Mouse (Mus musculus) Patski (cell line): ENCODE measurements around the gene Rerg. TPM values are rescaled to one million over a fixed set of nuclear protein-coding genes. Genes with fewer than 3 reads are reported as not detected.

Source experiments
- ATAC-seq: fragments of 100-300 bp; one replicate; pipeline ENCODE4 v1.8.0; 2021
- CTCF ChIA-PET: fragments of 350-600 bp; sonication (Branson Sonifier 250); formaldehyde crosslinking; loops from one replicate; lab custom pipeline; 2022; ENCODE audit warnings: inconsistent platforms; lab: Charles Lee
- POLR2A ChIA-PET: fragments of 350-600 bp; sonication (Branson Sonifier 250); formaldehyde crosslinking; loops from one replicate; lab custom pipeline; 2022; ENCODE audit warnings: antibody characterized with exemption, inconsistent platforms; lab: Charles Lee
- DNase-seq: peaks from one replicate; pipeline ENCODE4 v3.0.0-alpha.2; 2011; ENCODE audit warnings: low read depth, low spot score
- H3K27me3 ChIP-seq: fragments of 371-371 bp; one replicate; pipeline ENCODE4 v1.5.1; 2021
- CTCF ChIP-seq: fragments of 100-300 bp; IDR thresholded peaks from one replicate; pipeline ENCODE4 v1.5.1; 2021
- in situ Hi-C: fragments of 300-500 bp; cut with MboI; formaldehyde crosslinking; loops from 3 replicates; pipeline ENCODE4 v1.11.1; 2018; ENCODE audit warnings: low pct_unique_long_range_greater_than_20kb, mixed read lengths
- polyA plus RNA-seq: library from polyadenylated mRNA; unstranded; gene quantifications from one replicate; pipeline ENCODE4 v1.2.3, GENCODE M21; 2021

Rerg gene
- polyA plus RNA-seq, 1 experiment from 2014 or later: 2.3 TPM

DNA sequence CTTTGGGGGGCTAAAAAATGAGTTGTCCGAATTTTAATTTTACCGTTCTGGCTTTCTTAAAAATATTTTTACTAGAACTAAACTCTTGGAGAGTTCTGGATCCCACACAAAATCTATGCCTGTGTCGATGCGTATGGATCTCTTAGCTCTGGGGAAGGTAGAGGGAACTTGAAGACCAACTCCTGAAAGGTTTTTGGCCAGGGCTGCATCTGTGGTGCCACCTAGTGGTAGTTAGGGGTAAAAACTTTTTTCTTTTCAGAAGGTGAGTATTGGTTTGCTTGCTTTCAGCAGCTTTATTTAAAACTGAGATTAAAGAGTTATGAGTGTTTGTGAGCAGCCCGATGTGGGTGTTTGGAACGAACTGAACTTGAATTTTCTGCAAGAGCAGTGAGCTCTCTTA is 21.8 kb upstream of the Rerg start:
- ATAC-seq: no peak
- TF ChIP-seq CTCF: peak; percentile 57
- H3K27me3 ChIP-seq: peaks cover 9% of the 10 kb centered on the region
- DNase-seq: peak; percentile 20
- in situ Hi-C loops: loop anchor here (5.0 to 10.0 kb wide), 2 partner anchors 140 to 533 kb away; no protein-coding TSS in a partner anchor
- ChIA-PET POLR2A (no interaction called here), CTCF (interaction anchor here (0.8 to 3.3 kb wide), 11 partner anchors 9 to 142 kb away, joined by 3 to 10 read pairs (median 4); no protein-coding TSS in a partner anchor)

GRCm38 (mm10) chr6:137191026-137191425 is 20.7 kb upstream of the Rerg start:
- TF ChIP-seq CTCF: no peak
- H3K27me3 ChIP-seq: peaks cover 9% of the 10 kb centered on the region
- POLR2A ChIA-PET: no interaction called here
- CTCF ChIA-PET: interaction anchor here (1.0 to 3.3 kb wide), 5 partner anchors 15 to 141 kb away, joined by 3 to 10 read pairs (median 4); no protein-coding TSS in a partner anchor
- no peak for DNase-seq
- in situ Hi-C loops: loop anchor here (5.0 to 10.0 kb wide), 2 partner anchors 139 to 534 kb away; no protein-coding TSS in a partner anchor
- no peak for ATAC-seq

DNA sequence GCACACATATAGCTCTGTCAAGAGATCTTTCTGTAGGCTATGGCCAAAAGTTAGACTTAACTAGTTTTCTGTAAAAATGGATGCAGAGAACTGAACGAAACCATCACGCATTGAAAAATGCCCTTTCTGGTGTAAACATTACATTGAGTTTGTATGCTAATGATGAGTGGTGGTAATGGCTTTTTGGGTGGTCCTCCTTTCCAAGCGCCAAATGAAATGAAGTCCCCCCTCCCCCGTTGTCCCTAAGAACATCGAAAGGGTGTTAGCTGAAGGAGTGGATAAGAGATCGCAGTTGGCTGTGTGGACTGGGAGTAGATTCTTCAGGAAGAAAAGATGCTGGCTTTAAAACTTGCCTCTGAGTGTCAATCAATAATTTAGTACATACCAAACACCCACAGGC is 20.3 kb upstream of the Rerg start:
- ChIA-PET POLR2A (no interaction called here), CTCF (interaction anchor here (1.0 to 3.3 kb wide), 2 partner anchors 17 to 92 kb away, joined by 3 to 10 read pairs; no protein-coding TSS in a partner anchor)
- no peak for ATAC-seq
- DNase-seq: no peak
- peaks cover 9% of the 10 kb centered on the region for H3K27me3 ChIP-seq
- in situ Hi-C loops: loop anchor here (5.0 to 10.0 kb wide), 2 partner anchors 138 to 534 kb away; no protein-coding TSS in a partner anchor
- TF ChIP-seq CTCF: no peak

- ATAC-seq (no peak), DNase-seq (no peak)
- POLR2A ChIA-PET: interaction anchor here (0.6 kb wide), 1 partner anchor 474 kb away, joined by 3 read pairs; no protein-coding TSS in a partner anchor
- H3K27me3 ChIP-seq: peaks cover 6% of the 10 kb centered on the region
- CTCF ChIA-PET: no interaction called here
- no peak for TF ChIP-seq CTCF
- in situ Hi-C loops: no loop called here
These were observed 18.2 kb upstream of the Rerg start for GRCm38 (mm10) chr6:137188375-137188926.

- no peak for TF ChIP-seq CTCF
- DNase-seq: no peak
- POLR2A ChIA-PET: no interaction called here
- in situ Hi-C loops: no loop called here
- ATAC-seq: no peak
- CTCF ChIA-PET: no interaction called here
- H3K27me3 ChIP-seq: peaks cover 4% of the 10 kb centered on the region
These were observed 17.1 kb upstream of the Rerg start for GRCm38 (mm10) chr6:137187426-137187825.

DNA sequence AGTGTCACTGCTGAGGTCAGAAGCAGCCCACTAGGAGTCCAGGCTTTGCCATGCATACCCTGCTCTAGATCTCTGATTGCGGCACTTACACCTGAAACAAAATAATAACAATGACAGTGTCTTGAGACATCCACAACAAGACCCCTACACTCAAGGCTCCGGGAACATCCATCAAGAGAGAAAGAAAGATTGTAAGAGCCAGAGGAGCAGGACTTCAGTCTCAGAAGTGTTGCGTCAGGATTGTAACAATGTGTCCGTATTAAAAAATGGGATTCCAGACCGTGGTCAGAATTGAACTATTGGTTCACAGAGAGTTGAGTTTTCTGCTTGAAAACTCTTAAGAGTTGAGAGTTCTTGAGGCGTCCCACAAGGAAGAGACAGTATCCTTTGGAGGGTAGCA is 10.3 kb upstream of the Rerg start:
- TF ChIP-seq CTCF: no peak
- POLR2A ChIA-PET: no interaction called here
- H3K27me3 ChIP-seq: no peaks in the 10 kb centered on the region
- in situ Hi-C loops: no loop called here
- CTCF ChIA-PET: interaction anchor here (1.7 to 2.8 kb wide), 2 partner anchors 12 to 83 kb away, joined by 5 to 10 read pairs; no protein-coding TSS in a partner anchor
- DNase-seq: no peak
- ATAC-seq: no peak

DNA sequence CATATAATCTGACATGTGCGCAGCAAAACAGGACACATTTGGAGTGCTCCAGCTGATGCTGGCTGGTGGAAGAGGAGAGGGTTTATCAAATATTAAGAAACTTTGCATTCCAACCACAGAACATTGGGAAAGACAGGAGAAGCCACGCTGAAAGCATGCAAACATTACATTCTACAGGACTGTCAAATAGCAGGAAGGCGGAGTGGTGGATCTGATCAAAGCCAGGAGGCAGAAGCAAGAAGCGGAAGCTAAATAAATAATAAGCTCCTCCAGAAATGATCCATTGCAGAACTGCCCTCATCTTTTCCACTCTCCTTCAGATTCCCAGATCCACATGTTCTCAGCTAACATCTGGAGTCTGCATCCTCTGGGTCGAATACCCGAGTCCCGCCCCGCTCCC is 9.8 kb upstream of the Rerg start:
- TF ChIP-seq CTCF: no peak
- DNase-seq (no peak), ATAC-seq (no peak)
- in situ Hi-C loops: no loop called here
- CTCF ChIA-PET: interaction anchor here (1.7 to 2.8 kb wide), 3 partner anchors 10 to 82 kb away, joined by 5 to 11 read pairs (median 10); partner anchors contain the start of gene Rerg
- H3K27me3 ChIP-seq: no peaks in the 10 kb centered on the region
- POLR2A ChIA-PET: no interaction called here

- DNase-seq (no peak), ATAC-seq (no peak)
- POLR2A ChIA-PET: no interaction called here
- no peak for TF ChIP-seq CTCF
- CTCF ChIA-PET: interaction anchor here (1.1 to 2.8 kb wide), 3 partner anchors 9 to 80 kb away, joined by 3 to 11 read pairs (median 10); partner anchors contain the start of gene Rerg
- no peaks in the 10 kb centered on the region for H3K27me3 ChIP-seq
- in situ Hi-C loops: loop anchor here (10.0 kb wide), 2 partner anchors 194 to 324 kb away; partner anchors contain the start of gene Art4
These were observed 8.7 kb upstream of the Rerg start for GRCm38 (mm10) chr6:137179026-137179425.

DNA sequence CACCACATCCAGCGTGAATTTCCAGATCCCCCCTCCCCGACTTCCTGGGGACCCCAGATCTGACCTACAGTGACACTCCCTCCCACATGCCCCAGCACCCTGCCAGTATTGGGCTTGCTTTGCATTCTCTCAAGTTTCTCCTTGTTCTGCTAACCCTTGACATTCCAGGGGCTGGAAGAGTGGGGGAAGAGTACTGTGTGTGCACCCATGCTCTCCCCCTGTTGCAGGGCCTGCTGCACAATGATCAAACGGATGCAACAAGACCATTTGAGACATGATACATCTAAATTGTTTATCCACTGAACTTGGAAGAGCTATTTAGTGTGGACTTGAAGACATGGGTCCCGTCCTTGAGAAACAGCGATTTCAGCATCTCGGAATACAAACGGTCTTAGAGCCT is 349 bp upstream of the Rerg start:
- CTCF ChIA-PET: interaction anchor here (1.0 to 3.1 kb wide), 6 partner anchors 7 to 72 kb away, joined by 5 to 37 read pairs (median 10); no protein-coding TSS in a partner anchor
- in situ Hi-C loops: loop anchor here (5.0 to 10.0 kb wide), 3 partner anchors 73 to 316 kb away; partner anchors contain the start of gene Art4
- TF ChIP-seq CTCF: no peak
- DNase-seq: no peak
- no peak for ATAC-seq
- POLR2A ChIA-PET: no interaction called here
- H3K27me3 ChIP-seq: peaks cover 4% of the 10 kb centered on the region

DNA sequence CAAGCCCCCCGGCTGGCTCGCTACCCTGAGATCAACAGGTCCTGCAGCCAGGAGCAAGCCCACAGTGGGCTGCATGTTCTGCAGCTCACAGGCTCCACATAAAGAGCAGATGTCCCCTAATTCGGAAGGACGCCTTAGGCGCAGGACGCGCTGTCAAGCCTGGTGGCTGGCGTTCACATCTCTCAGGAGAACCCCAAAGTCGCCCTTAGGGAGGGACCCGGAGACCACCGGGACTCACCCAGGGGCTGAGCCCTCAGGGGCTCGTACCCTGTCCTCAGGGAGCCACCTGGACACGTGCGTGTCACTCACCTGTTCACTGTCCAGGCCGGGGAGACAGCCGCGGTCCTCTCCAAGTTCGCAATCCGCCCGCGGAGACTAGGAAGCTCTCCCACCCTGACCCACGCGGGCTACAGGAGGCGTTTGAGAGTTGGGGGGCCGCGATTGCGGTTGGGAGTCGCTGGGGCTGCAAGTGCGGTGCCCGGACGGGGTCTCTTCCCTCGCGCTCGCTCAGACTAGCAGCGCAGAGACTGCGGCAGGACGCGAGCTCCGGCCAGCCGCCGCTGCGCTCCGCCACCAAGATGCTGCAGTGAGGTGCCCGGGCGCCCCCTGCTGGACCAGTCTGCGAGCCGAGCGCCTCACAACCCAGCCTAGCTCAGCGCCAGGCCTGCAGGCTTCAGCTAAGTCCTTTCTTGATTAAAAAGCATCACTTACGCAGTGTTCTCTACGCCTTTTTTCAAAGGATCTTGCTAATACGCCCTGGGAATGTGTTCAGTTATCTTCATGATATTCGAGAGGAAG is 927 bp downstream of the Rerg start:
- peak; percentile 92 for ATAC-seq

More for the DNA sequence above, 927 bp downstream of the Rerg start:
- DNase-seq: peak; percentile 17
- H3K27me3 ChIP-seq: peaks cover 4% of the 10 kb centered on the region
- POLR2A ChIA-PET: interaction anchor here (1.5 kb wide), 1 partner anchor 70 kb away, joined by 4 read pairs; no protein-coding TSS in a partner anchor
- CTCF ChIA-PET: interaction anchor here (0.7 to 3.1 kb wide), 18 partner anchors 8 to 122 kb away, joined by 3 to 37 read pairs (median 5); no protein-coding TSS in a partner anchor
- in situ Hi-C loops: no loop called here
- peak; percentile 100 for TF ChIP-seq CTCF
